ENCODE assay signal across 21 mouse cellular contexts in genomic region chr5:35580156-35580922, GRCm38 (mm10). TPM values are rescaled to one million over a fixed set of nuclear protein-coding genes. Genes with fewer than 3 reads are reported as not detected.
DNase-seq lines count a peak whose midpoint lies in the region; ATAC-seq and TF ChIP-seq lines count a peak whose summit lies in the region.
"Had no signal": no experiment of that assay in that cellular context is flagged by ENCODE, and none has a peak within 500 bp of the region (broad histone marks: within the 10 kb centered on the region; RNA-seq: fewer than 3 reads in every experiment).

No protein-coding gene starts in this region.

- no peak for TF ChIP-seq RAD21 in MEL (IDR thresholded peaks at IDR 0.05; ENCODE audit: low read depth, low read length)

- H3K4me1 ChIP-seq in heart, postnatal 0 days (ENCODE audit: control insufficient read depth, insufficient read depth), result peaks cover 1% of the 10 kb centered on the region; the same call in 1 of the 2 replicates
- H3K4me1 ChIP-seq in MEL (ENCODE audit: control insufficient read depth in 1 of 2, insufficient read depth in 2 of 2, low read length in 2 of 2), result peaks cover 6 to 37% of the 10 kb centered on the region in 2 experiments; a peak in 3 of 4 replicates
- H3K4me1 ChIP-seq in midbrain, embryonic 11.5 days (ENCODE audit: control insufficient read depth, insufficient read depth, low read length), result peaks cover 9% of the 10 kb centered on the region; the same call in 1 of the 2 replicates

- no peak overlapping the region for H3K27ac ChIP-seq in heart, postnatal 0 days (ENCODE audit: low read depth)
- peak overlapping the region; percentile 31 for H3K27ac ChIP-seq in MEL (ENCODE audit: control insufficient read depth, low read depth, low read length)
- H3K27ac ChIP-seq in midbrain, embryonic 11.5 days (ENCODE audit: low read depth, low read length), result no peak overlapping the region
- H3K27ac ChIP-seq: embryonic facial prominence, embryonic 10.5 days; embryonic facial prominence, embryonic 12.5 days; forebrain, embryonic 13.5 days; forebrain, embryonic 15.5 days had no signal

- H3K9me3 ChIP-seq in heart, postnatal 0 days (replicated peaks; ENCODE audit: control insufficient read depth, low read length), result no peaks in the 10 kb centered on the region
- H3K9me3 ChIP-seq in MEL (replicated peaks; ENCODE audit: insufficient read depth, low read length), result no peaks in the 10 kb centered on the region
- H3K9me3 ChIP-seq in midbrain, embryonic 11.5 days (ENCODE audit: control insufficient read depth, low read length), result no peaks in the 10 kb centered on the region
- H3K9me3 ChIP-seq: embryonic facial prominence, embryonic 10.5 days; embryonic facial prominence, embryonic 12.5 days; forebrain, embryonic 13.5 days; forebrain, embryonic 15.5 days; G1E had no signal

- intact Hi-C loops in heart, postnatal 36 days (cut with DNase I), result no loop called here

- peak; percentile 1 for DNase-seq in heart, postnatal 0 days (ENCODE audit: low spot score)
- DNase-seq in heart, postnatal 36 days, result no peak
- DNase-seq in MEL (ENCODE audit: low read depth, low spot score), result peak; percentile 74
- DNase-seq in gonadal fat pad, adult 2 months (ENCODE audit: low read depth), result peak; percentile 71
- no peak for DNase-seq in midbrain, embryonic 11.5 days (ENCODE audit: low spot score, missing footprints)
- DNase-seq: adrenal gland, adult 8-10 months; adrenal gland, postnatal 14 days; adrenal gland, postnatal 36 days; B cell, adult 2 months; cerebellum, adult 11-12 months; cerebellum, adult 2 months; cerebellum, adult 9-10 months; cerebellum, postnatal 10 days; cerebellum, postnatal 25 days had no signal

- no peak for TF ChIP-seq CTCF in heart, postnatal 0 days (IDR thresholded peaks at IDR 0.05; ENCODE audit: low read depth)
- no peak for TF ChIP-seq CTCF in MEL (IDR thresholded peaks at IDR 0.05 in 2 of 3, conservative IDR thresholded peaks at IDR 0.05 in 1 of 3; ENCODE audit: control insufficient read depth in 1 of 3, insufficient read depth in 1 of 3, low read depth in 2 of 3, low read length in 3 of 3, poor library complexity in 1 of 3, severe bottlenecking in 1 of 3)

- no peaks in the 10 kb centered on the region for H3K36me3 ChIP-seq in heart, postnatal 0 days (replicated peaks; ENCODE audit: control insufficient read depth, insufficient read depth, low read length)
- peaks cover 0 to 18% of the 10 kb centered on the region in 2 experiments; a peak in 2 of 4 replicates for H3K36me3 ChIP-seq in MEL (ENCODE audit: control insufficient read depth in 1 of 2, insufficient read depth in 2 of 2, low read length in 2 of 2)
- no peaks in the 10 kb centered on the region for H3K36me3 ChIP-seq in midbrain, embryonic 11.5 days (ENCODE audit: control insufficient read depth, insufficient read depth, low read length)
- H3K36me3 ChIP-seq: embryonic facial prominence, embryonic 10.5 days; embryonic facial prominence, embryonic 12.5 days; forebrain, embryonic 15.5 days had no signal

- ATAC-seq in heart, postnatal 0 days (ENCODE audit: insufficient read depth, low read depth), result no peak
- ATAC-seq in midbrain, embryonic 11.5 days (ENCODE audit: low FRiP score), result no peak
- ATAC-seq: CD4-positive, CD25-positive, alpha-beta regulatory T cell, adult 4 months; forebrain, embryonic 13.5 days; forebrain, embryonic 15.5 days had no signal

- no peaks in the 10 kb centered on the region; the same call in 1 of the 2 replicates for H3K79me2 ChIP-seq in MEL (ENCODE audit: control insufficient read depth, insufficient read depth, low read length, poor library complexity)

- H3K4me2 ChIP-seq in heart, postnatal 0 days (ENCODE audit: low read depth, low read length), result no peak overlapping the region
- H3K4me2 ChIP-seq in midbrain, embryonic 11.5 days, result no peak overlapping the region
- H3K4me2 ChIP-seq: embryonic facial prominence, embryonic 12.5 days; forebrain, embryonic 13.5 days; forebrain, embryonic 15.5 days had no signal

- no peak overlapping the region for H3K4me3 ChIP-seq in heart, postnatal 0 days (ENCODE audit: low read depth, low read length)
- peak overlapping the region; percentile 6 to 45 for H3K4me3 ChIP-seq in MEL (ENCODE audit: control insufficient read depth in 1 of 2, insufficient read depth in 1 of 2, low read depth in 2 of 2, low read length in 2 of 2)
- H3K4me3 ChIP-seq in midbrain, embryonic 11.5 days (ENCODE audit: low read depth, low read length), result no peak overlapping the region
- H3K4me3 ChIP-seq: embryonic facial prominence, embryonic 10.5 days; embryonic facial prominence, embryonic 12.5 days; forebrain, embryonic 13.5 days; forebrain, embryonic 15.5 days had no signal

- H3K9ac ChIP-seq in heart, postnatal 0 days (replicated peaks; ENCODE audit: low read depth, low read length), result no peak overlapping the region
- H3K9ac ChIP-seq in MEL (ENCODE audit: control insufficient read depth, low read depth, low read length, poor library complexity, severe bottlenecking), result peak overlapping the region; percentile 37
- no peak overlapping the region for H3K9ac ChIP-seq in midbrain, embryonic 11.5 days (ENCODE audit: low read length)
- H3K9ac ChIP-seq: embryonic facial prominence, embryonic 12.5 days; forebrain, embryonic 13.5 days; forebrain, embryonic 15.5 days had no signal

- TF ChIP-seq EP300 in heart, postnatal 0 days (IDR thresholded peaks at IDR 0.05; ENCODE audit: low read depth), result no peak
- no peak for TF ChIP-seq EP300 in MEL (IDR thresholded peaks at IDR 0.05; ENCODE audit: low read depth in 1 of 2, low read length in 2 of 2)

- no peaks in the 10 kb centered on the region for H3K27me3 ChIP-seq in heart, postnatal 0 days (ENCODE audit: control insufficient read depth, insufficient read depth, low read length)
- H3K27me3 ChIP-seq in MEL (ENCODE audit: control insufficient read depth in 1 of 2, insufficient read depth in 2 of 2, low read length in 2 of 2), result no peaks in the 10 kb centered on the region
- no peaks in the 10 kb centered on the region for H3K27me3 ChIP-seq in midbrain, embryonic 11.5 days (ENCODE audit: control insufficient read depth, insufficient read depth, low read length)

- WGBS in heart, postnatal 0 days, result 34% methylated on average over 3 of the region's 3 CpGs
- 65% methylated on average over 3 of the region's 3 CpGs for WGBS in midbrain, embryonic 11.5 days

- no peak for TF ChIP-seq POLR2A in MEL (IDR thresholded peaks at IDR 0.05; ENCODE audit: control insufficient read depth in 1 of 2, insufficient read depth in 1 of 2, low read depth in 1 of 2, low read length in 2 of 2, poor library complexity in 1 of 2)

TF ChIP-seq in MEL, 35 proteins besides CTCF, POLR2A, EP300 and RAD21:
- TF ChIP-seq MAFK (IDR thresholded peaks at IDR 0.05; ENCODE audit: borderline replicate concordance, low read depth, low read length), result no peak
- peak; percentile 88 for TF ChIP-seq ELF1 (IDR thresholded peaks at IDR 0.05; ENCODE audit: low read depth, low read length)

RNA-seq across cellular contexts. Expression of gene Acox3, which starts 2.5 kb away (rescaled TPM):
- 26.8 and 31.2 TPM in 2 replicates for total RNA-seq in heart, postnatal 0 days (2014; rRNA removed; ENCODE audit: low replicate concordance)
- polyA plus RNA-seq in heart, postnatal 0 days (2015; fragmentation: Nextera tagmentation; extraction: Ambion mirVana), result 11.9 and 13.4 TPM in 2 replicates
- total RNA-seq in heart, postnatal 36 days (2021), result 10 to 100 TPM; 28.0 to 28.6 TPM
- total RNA-seq in MEL (2012; rRNA removed), result 3.9 and 6.5 TPM in 2 replicates
- 10 to 100 TPM in 1 of 2 experiments, not detected in 1; 11.4 TPM for polyA plus RNA-seq in MEL (2012; ENCODE audit: insufficient read depth in 1 of 2, insufficient read length in 2 of 2, low read depth in 1 of 2, low replicate concordance in 2 of 2, missing spikeins in 1 of 2)
- polyA plus RNA-seq in gonadal fat pad, adult 2 months (2012; rRNA removed), result 199 and 296 TPM in 2 replicates
- polyA plus RNA-seq in midbrain, embryonic 11.5 days (2014; fragmentation: Nextera tagmentation; extraction: Ambion mirVana), result 14.6 and 14.9 TPM in 2 replicates

RNA-seq across cellular contexts. Expression of gene Trmt44, which starts 5.5 kb away (rescaled TPM):
- total RNA-seq in heart, postnatal 0 days (2014; rRNA removed; ENCODE audit: low replicate concordance), result 7.3 and 8.1 TPM in 2 replicates
- 2.4 and 2.6 TPM in 2 replicates for polyA plus RNA-seq in heart, postnatal 0 days (2015; fragmentation: Nextera tagmentation; extraction: Ambion mirVana)
- 1 to 10 TPM; 1.8 to 2.5 TPM for total RNA-seq in heart, postnatal 36 days (2021)
- total RNA-seq in MEL (2012; rRNA removed), result 13.1 and 16.6 TPM in 2 replicates
- polyA plus RNA-seq in MEL (2012; ENCODE audit: insufficient read depth in 1 of 2, insufficient read length in 2 of 2, low read depth in 1 of 2, low replicate concordance in 2 of 2, missing spikeins in 1 of 2), result 10 to 100 TPM in 1 of 2 experiments, not detected in 1; 14.3 TPM
- 5.9 and 7.0 TPM in 2 replicates for polyA plus RNA-seq in gonadal fat pad, adult 2 months (2012; rRNA removed)
- 7.9 and 9.3 TPM in 2 replicates for polyA plus RNA-seq in midbrain, embryonic 11.5 days (2014; fragmentation: Nextera tagmentation; extraction: Ambion mirVana)

RNA-seq across cellular contexts. Expression of gene Cpz, which starts 54.8 kb away (rescaled TPM):
- 6.8 and 39.5 TPM in 2 replicates for total RNA-seq in heart, postnatal 0 days (2014; rRNA removed; ENCODE audit: low replicate concordance)
- 3.6 and 3.8 TPM in 2 replicates for polyA plus RNA-seq in heart, postnatal 0 days (2015; fragmentation: Nextera tagmentation; extraction: Ambion mirVana)
- 1 to 10 TPM in 1 of 2 experiments, under 1 TPM in 1; 0.60 to 1.0 TPM for total RNA-seq in heart, postnatal 36 days (2021)
- total RNA-seq in MEL (2012; rRNA removed), result not detected in 2 replicates
- under 1 TPM in 1 of 2 experiments, not detected in 1; 0.10 TPM for polyA plus RNA-seq in MEL (2012; ENCODE audit: insufficient read depth in 1 of 2, insufficient read length in 2 of 2, low read depth in 1 of 2, low replicate concordance in 2 of 2, missing spikeins in 1 of 2)
- 26.1 and 29.9 TPM in 2 replicates for polyA plus RNA-seq in gonadal fat pad, adult 2 months (2012; rRNA removed)
- polyA plus RNA-seq in midbrain, embryonic 11.5 days (2014; fragmentation: Nextera tagmentation; extraction: Ambion mirVana), result 5.9 and 6.2 TPM in 2 replicates
- total RNA-seq: CH12.LX had no signal

Comparison
In these comparisons a context has a peak if more than half of its experiments do, and no peak if none do; other contexts are left out.
1. DNase-seq: peak in heart, postnatal 0 days (single experiment), MEL (single experiment) and gonadal fat pad, adult 2 months (single experiment); none in heart, postnatal 36 days (0 of 2) and midbrain, embryonic 11.5 days (single experiment).
2. H3K4me3 ChIP-seq: peak in MEL (2 of 2); none in heart, postnatal 0 days (single experiment) and midbrain, embryonic 11.5 days (single experiment).
3. RNA of gene Acox3, which starts 2.5 kb away (polyA plus RNA-seq): 199 to 296 TPM in gonadal fat pad, adult 2 months; 14.6 to 14.9 TPM in midbrain, embryonic 11.5 days, 11.9 to 13.4 TPM in heart, postnatal 0 days and 11.4 TPM in MEL; every median in the first group is over 10 times any median in the second.